Mouse (Mus musculus): ENCODE measurements around the gene Tmem231.
A peak's percentile ranks its signal among the peaks of the same experiment; 100 is the strongest.
"Not testable (repeated sequence)": the region's sequence is repeated elsewhere in the genome, so short reads cannot be mapped to it uniquely, and the experiment has no call there.

The Tmem231 gene

DNA sequence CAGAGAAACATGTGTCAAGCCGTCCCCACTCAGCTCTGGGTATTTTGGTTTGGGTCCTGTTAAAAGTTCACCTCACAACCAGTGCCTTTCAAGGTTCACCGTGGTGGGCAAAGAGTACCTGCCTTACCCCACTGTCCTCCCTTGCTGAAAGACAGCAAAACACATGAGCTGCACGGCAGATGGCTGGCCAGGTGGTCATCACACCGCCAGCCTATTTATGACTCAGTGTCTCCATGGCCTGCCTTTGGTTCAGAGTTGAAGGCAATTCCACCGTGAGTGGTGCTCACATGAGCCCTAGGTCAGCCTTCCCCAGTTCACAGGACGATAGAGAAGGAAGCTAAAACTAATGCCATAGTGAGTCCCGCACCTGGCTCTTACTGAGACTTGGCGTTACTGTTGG, 14.3 kb upstream of the Tmem231 start:
- DNase-seq (ENCODE audit: low spot score in 2 of 2) = no peak

GRCm38 (mm10) chr8:111947144-111947543, 13.5 kb upstream of the Tmem231 start:
- peak; percentile 59 to 61 for DNase-seq (ENCODE audit: low spot score in 2 of 2)

- DNase-seq (ENCODE audit: low spot score in 2 of 2) = no peak
These were observed 9.9 kb upstream of the Tmem231 start for GRCm38 (mm10) chr8:111943544-111943943.

- DNase-seq (ENCODE audit: low spot score in 2 of 2) = peak; percentile 41 to 49
These were observed 7.4 kb upstream of the Tmem231 start for GRCm38 (mm10) chr8:111941101-111941454.

DNA sequence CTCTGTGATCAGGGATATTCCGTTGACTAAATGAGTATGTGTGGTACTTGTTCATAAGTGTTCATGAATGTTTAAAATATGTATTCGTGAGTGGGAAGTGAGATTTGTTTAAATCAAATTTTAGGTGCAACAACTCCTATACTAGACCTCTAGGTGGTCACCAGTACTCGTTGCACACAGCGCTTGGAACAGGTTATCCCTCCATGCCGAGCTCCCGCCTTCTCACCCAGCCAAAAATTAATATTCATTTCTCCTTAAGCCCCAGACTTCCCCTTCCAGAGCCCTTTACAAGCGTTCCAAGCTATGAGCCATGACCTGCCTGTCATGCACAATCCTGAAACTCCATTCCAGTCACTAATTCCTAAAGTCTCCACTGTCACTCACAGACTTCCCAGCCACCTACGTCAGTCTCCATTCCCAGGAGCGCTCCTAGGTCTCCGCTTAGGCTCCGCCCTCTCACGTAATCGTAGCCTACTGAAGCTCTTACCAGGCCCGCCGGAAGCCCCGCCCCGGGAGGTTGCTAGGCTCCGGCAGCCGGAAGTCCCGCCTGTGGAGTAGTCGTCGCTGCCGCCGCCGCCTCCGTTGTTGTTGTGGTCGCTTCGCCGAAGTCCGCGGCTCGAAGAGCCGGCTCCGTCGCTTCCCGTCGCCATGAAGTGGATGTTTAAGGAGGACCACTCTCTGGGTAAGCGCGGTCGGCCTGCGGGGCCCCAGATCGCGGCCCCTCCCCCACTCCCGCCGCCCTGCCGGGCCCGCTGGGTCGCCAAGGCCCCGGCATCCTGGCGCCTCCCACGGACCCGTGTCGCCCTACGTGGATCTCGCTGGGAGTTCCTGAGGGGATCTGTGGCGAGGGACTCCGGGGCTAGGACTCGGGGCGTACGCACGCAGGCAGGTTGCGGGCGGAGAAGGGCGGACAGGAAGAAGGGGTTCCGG, 6.8 kb upstream of the Tmem231 start, which contains the start of gene Gabarapl2:
Gene Gabarapl2, plus strand, starts transcription at position 533 of the 930 bp plus-strand sequence.
- DNase-seq (ENCODE audit: low spot score in 2 of 2) = peak; percentile 94 to 96

DNA sequence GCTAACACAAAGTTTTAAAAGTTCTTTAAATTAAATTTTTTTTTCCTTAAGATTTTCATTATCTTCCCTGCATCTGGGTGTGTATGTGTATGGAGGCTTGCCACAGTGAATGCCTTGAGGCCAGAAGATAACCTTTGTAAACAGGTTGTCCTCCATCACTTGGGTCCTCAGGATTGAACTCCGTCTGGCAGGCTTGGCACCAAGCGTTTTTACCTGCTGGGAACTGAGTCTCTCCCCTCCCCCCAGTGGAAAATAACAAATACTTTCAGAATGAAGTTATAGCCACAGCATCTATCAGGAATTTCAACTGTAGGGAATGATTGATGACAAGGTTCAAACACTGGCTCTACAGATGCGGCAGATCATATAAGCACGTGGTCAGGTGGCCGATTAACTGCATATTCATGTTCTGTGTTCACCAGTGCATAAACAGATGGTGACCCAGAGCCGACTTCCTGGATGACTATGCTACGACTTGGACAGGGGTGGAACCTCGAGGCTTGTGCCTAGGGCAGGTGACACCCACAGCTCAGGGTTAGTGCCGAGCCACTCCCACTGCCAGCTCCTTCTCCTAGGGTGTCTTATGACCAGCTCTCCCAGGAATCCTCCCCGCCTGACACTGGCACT, 5.9 kb upstream of the Tmem231 start:
- peak; percentile 60 to 73 for DNase-seq (ENCODE audit: low spot score in 2 of 2)

GRCm38 (mm10) chr8:111938076-111938985, 4.7 kb upstream of the Tmem231 start:
- DNase-seq (ENCODE audit: low spot score in 2 of 2) = not testable (repeated sequence)

GRCm38 (mm10) chr8:111937184-111937583, 3.5 kb upstream of the Tmem231 start:
- no peak for DNase-seq (ENCODE audit: low spot score in 2 of 2)

GRCm38 (mm10) chr8:111934201-111934600, 520 bp upstream of the Tmem231 start:
- no peak for DNase-seq (ENCODE audit: low spot score in 2 of 2)

DNA sequence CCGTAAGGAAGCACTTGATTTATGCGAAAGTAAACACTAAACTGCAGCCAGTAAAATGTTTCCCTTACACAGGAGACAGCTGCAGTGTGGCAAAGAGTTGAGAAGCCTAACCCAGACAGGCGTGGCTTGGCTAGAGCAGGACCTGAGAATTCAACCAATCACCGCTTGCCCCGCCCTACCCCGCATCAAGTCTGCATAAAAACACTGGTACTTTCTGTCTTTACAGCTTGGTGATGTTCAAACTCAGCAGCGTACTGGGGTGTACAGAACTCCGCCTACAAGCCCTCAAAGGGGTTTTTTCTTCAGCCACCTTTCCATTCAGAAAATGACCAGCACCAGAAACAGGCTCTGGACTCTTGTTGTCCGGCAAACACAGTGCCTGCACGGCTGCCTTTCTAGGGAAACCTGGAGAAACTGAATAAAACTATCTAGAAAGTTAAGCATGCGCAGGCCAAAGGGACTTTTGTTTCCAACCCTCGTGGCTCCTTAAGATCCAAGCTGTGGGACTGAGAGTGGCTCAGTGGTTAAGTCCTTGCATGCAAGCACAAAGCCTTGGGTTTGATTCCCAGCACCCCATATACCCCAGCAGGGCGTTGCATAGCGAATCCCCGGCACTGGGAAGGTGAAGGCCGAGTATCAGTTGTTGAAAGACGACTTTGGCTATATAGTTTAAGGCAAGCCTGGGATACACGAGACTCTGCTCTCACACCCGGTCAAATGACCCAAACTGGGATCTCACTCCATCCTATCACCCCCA, 923 bp downstream of the Tmem231 start:
- peak; percentile 69 to 81 for DNase-seq (ENCODE audit: low spot score in 2 of 2)

DNA sequence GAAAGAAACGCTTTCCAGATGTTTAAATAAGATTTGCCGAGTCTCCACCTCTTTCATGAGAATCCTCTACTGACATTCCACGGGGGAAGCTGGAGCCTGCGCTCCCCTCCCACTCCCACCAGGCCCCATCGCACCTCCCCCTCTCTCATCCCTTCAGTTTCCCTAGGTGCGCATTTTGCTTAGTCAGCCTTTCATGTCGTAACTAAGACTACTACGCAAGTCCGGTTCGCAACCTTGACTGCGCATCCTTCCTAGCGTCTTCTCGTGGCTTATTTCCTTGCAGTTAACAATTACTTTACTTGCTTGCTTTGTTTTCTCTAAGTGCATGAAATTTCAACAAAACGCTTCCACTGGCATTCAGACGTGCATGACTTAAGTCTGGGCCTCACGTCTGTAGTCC, 2.0 kb downstream of the Tmem231 start:
- DNase-seq (ENCODE audit: low spot score in 2 of 2) = no peak

DNA sequence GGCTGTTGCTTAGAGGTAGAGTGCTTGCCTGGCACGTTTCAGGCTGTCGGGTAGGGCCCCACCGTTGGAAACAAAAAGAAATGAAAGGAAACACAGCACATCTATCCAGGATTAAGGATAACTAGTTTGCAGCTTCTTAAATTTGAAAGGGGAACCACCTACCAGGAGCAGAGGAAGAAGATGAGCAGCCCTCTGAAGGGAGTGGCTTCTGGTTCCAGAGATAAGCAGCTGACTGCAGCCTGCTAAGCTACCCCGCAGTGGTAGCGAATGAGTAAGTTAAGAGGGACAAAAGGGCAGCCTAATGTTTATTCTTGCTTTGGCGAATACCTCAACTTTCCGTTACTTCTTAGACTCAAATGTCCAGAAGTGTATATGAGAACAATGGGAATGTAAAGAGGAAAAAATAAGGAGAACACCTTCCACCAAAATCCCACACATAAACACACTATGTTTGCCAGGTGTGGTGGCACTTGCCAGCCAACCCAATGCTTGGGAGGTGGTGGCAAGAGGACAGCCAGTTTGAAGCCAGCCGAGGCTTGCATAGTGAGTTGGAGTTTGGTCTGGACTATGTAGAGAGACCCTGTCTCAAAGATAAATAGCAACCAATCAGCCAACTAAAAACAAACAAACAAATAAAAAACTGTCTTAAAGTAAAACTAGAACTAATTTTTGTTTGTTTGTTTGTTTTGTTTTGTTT, 3.9 kb downstream of the Tmem231 start:
- peak; percentile 31 to 53 for DNase-seq (ENCODE audit: low spot score in 2 of 2)

GRCm38 (mm10) chr8:111924976-111925375, 8.7 kb downstream of the Tmem231 start:
- DNase-seq (ENCODE audit: low spot score in 2 of 2) = no peak

- peak; percentile 34 to 43 for DNase-seq (ENCODE audit: low spot score in 2 of 2)
These were observed 10.3 kb downstream of the Tmem231 start for GRCm38 (mm10) chr8:111923383-111923804.

- DNase-seq (ENCODE audit: low spot score in 2 of 2) = no peak
These were observed 12.7 kb downstream of the Tmem231 start for GRCm38 (mm10) chr8:111920971-111921370.

GRCm38 (mm10) chr8:111919663-111920062, 14.0 kb downstream of the Tmem231 start:
- no peak for DNase-seq (ENCODE audit: low spot score in 2 of 2)

- no peak for DNase-seq (ENCODE audit: low spot score in 2 of 2)
These were observed 20.7 kb downstream of the Tmem231 start for GRCm38 (mm10) chr8:111912860-111913432.

DNA sequence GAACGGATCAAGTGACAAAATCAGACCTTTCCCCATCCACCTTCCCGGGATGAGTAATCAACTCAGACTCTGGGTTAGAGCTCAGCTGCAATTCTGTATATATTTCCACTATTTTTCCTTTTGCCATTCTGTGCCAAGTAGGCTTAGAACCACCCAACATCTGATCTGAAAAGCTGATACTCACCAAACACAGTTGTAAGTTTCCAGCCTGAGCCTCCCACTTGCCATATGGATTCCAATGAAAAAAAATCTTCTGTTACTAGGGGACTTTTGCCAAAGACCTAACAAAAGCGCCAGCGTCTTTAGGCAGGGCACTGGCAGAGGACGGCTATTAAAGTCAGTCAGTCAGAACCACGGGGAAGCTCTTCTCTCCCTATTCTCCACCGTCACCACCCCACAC, 22.1 kb downstream of the Tmem231 start:
- DNase-seq (ENCODE audit: low spot score in 2 of 2) = no peak

DNA sequence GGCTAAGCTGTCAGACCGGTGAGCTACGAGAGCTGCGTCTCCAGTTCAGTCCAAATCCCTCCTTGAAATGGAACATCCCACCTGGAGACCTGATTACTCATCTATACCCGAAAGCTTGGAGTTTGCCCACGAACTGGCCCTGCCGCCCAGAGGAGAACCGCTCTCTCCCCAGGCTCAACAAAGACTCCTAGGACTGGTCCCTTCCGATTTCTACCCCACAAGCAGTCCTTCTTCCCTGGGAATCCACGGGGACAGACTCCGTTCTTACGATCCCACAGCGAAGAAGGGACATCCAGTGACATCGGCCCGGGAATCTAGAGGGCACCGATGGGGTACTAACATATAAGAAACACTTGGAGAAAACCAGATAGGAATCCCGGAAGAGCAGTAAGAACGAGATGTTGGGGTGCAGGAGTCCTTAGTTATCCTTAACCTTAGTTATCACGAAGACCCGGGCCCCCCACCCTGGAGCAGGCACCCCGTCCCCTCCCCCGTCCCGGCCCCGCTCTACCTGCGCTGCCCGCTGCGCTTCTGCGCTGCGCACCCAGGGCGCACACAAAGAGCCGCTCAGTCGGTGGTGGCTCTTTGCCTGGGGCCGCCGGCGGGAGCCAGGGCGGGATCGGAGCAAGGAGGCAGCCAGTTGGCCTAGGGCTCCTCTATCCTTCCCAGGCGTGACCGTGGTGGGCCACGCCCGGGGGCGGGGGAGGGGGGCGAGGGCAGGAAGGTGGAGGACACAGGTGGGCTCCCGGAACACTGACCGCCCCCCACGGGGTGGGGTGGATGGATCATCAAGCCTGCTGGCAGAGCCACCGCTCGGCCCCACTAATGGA, 23.8 kb downstream of the Tmem231 start, which contains the start of gene Chst5:
Gene Chst5, minus strand, starts transcription at position 827 of the 830 bp plus-strand sequence.
- DNase-seq (ENCODE audit: low spot score in 2 of 2) = no peak
